Mouse (Mus musculus): ENCODE results near the gene Ppp2r5c. TPM values are rescaled to one million over a fixed set of nuclear protein-coding genes. Genes with fewer than 3 reads are reported as not detected.

Ppp2r5c gene
- polyA plus RNA-seq (2015; fragmentation: Nextera tagmentation; extraction: Ambion mirVana), result 145 and 146 TPM in 2 replicates

- WGBS, result under 1% methylated on average over 83 of the region's 86 CpGs
- H3K36me3 ChIP-seq (ENCODE audit: control insufficient read depth, insufficient read depth, low read length), result no peaks in the 10 kb centered on the region
These were observed at the start of gene Ppp2r5c for GRCm38 (mm10) chr12:110446290-110447170. Gene Ppp2r5c, plus strand, starts transcription at chr12:110447120.

DNA sequence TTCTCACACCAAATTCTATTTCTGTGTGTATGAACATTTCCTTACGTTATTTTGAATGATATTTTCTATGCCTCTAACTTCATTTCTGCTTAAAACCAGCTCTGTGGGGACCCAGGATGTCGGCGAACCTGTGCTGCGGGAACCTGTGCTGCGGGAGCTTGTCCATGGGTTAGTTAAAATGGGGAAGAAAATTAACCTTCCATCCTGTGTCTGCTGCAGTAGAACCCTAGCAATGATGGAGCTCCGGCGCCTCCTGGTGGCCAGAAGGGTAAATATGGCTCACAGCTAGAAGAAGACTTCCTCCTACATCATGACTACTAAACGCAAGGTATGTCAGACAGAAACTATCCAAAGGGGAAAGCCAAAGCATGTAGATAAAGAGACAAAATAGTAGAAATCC lies 48.6 kb upstream of the Ppp2r5c start:
- Histone ChIP-seq H3K4me1 (ENCODE audit: control insufficient read depth, insufficient read depth, low read length) (no peaks in the 10 kb centered on the region), H3K27ac (ENCODE audit: low read length) (no peak overlapping the region), H3K36me3 (ENCODE audit: control insufficient read depth, insufficient read depth, low read length) (no peaks in the 10 kb centered on the region), H3K9ac (ENCODE audit: low read length) (no peak overlapping the region), H3K9me3 (replicated peaks; ENCODE audit: control insufficient read depth, low read length) (no peaks in the 10 kb centered on the region), H3K4me2 (ENCODE audit: low read depth, low read length) (no peak overlapping the region), H3K4me3 (replicated peaks; ENCODE audit: low read length) (no peak overlapping the region), H3K27me3 (ENCODE audit: control insufficient read depth, insufficient read depth, low read length) (no peaks in the 10 kb centered on the region)
- WGBS, result 26% methylated on average over 8 of the region's 8 CpGs
- no peak for ATAC-seq (ENCODE audit: insufficient read depth, low FRiP score)

More at GRCm38 (mm10) chr12:110446290-110447170, at the start of gene Ppp2r5c:
- peak; percentile 97 for ATAC-seq (ENCODE audit: insufficient read depth, low FRiP score)
- Histone ChIP-seq H3K9ac (ENCODE audit: low read length) (peak within 1 kb of the TSS; percentile 93), H3K4me2 (ENCODE audit: low read depth, low read length) (peak within 1 kb of the TSS; percentile 93), H3K4me1 (ENCODE audit: control insufficient read depth, insufficient read depth, low read length) (peaks cover 14% of the 10 kb centered on the region), H3K27me3 (ENCODE audit: control insufficient read depth, insufficient read depth, low read length) (no peaks in the 10 kb centered on the region), H3K4me3 (replicated peaks; ENCODE audit: low read length) (peak within 1 kb of the TSS; percentile 95), H3K27ac (ENCODE audit: low read length) (peak within 1 kb of the TSS; percentile 99), H3K9me3 (replicated peaks; ENCODE audit: control insufficient read depth, low read length) (no peaks in the 10 kb centered on the region)

DNA sequence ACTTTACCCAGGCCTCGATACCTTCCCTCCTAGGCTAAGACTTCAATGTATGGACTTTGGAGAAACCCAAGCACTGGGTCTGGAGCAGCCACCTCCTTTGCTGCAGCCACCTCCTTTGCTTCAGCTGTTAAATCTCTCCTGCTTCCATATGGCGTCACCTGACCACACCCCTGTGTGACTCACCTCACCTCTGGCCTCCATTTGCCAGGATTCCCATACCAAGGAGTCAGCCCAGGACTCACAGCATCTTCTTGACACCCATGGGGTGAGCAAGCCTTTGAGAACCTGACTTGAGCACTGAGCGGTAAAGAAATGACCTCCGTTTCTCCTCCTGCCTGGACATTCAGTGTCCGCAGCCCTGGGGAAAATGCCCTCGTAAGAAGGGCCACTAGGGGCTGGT lies 47.8 kb upstream of the Ppp2r5c start:
- H3K27me3 ChIP-seq (ENCODE audit: control insufficient read depth, insufficient read depth, low read length), result no peaks in the 10 kb centered on the region
- no peaks in the 10 kb centered on the region for H3K4me1 ChIP-seq (ENCODE audit: control insufficient read depth, insufficient read depth, low read length)
- no peak for ATAC-seq (ENCODE audit: insufficient read depth, low FRiP score)
- WGBS, result 81% methylated on average over 6 of the region's 6 CpGs
- no peaks in the 10 kb centered on the region for H3K36me3 ChIP-seq (ENCODE audit: control insufficient read depth, insufficient read depth, low read length)
- no peak overlapping the region for H3K4me2 ChIP-seq (ENCODE audit: low read depth, low read length)
- no peaks in the 10 kb centered on the region for H3K9me3 ChIP-seq (replicated peaks; ENCODE audit: control insufficient read depth, low read length)
- H3K27ac ChIP-seq (ENCODE audit: low read length), result no peak overlapping the region
- no peak overlapping the region for H3K4me3 ChIP-seq (replicated peaks; ENCODE audit: low read length)
- no peak overlapping the region for H3K9ac ChIP-seq (ENCODE audit: low read length)

DNA sequence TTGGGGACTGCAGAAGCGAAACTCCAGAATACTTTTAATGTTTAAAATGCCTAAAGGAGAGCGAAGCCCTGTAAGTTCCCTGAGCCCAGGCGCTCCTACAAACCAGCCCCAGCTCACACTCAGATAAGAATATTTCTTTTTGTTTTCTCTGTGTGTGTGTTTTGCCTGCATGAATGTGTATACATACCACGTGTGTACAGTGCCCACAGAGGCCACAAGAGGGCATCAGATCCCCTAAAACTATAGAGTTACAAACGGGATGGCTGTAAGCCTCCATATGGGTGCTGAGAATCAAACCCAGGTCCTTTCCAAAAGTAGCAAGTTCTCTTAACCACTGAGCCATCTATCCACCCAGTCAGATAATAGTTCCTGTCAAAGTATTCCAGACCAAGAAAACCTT lies 46.0 kb upstream of the Ppp2r5c start:
- no peak for ATAC-seq (ENCODE audit: insufficient read depth, low FRiP score)
- H3K4me1 ChIP-seq (ENCODE audit: control insufficient read depth, insufficient read depth, low read length), result no peaks in the 10 kb centered on the region
- 81% methylated on average over 5 of the region's 5 CpGs for WGBS
- no peak overlapping the region for H3K9ac ChIP-seq (ENCODE audit: low read length)
- H3K4me3 ChIP-seq (replicated peaks; ENCODE audit: low read length), result no peak overlapping the region
- no peak overlapping the region for H3K4me2 ChIP-seq (ENCODE audit: low read depth, low read length)
- H3K9me3 ChIP-seq (replicated peaks; ENCODE audit: control insufficient read depth, low read length), result no peaks in the 10 kb centered on the region
- no peaks in the 10 kb centered on the region for H3K36me3 ChIP-seq (ENCODE audit: control insufficient read depth, insufficient read depth, low read length)
- H3K27ac ChIP-seq (ENCODE audit: low read length), result no peak overlapping the region
- H3K27me3 ChIP-seq (ENCODE audit: control insufficient read depth, insufficient read depth, low read length), result no peaks in the 10 kb centered on the region

- Histone ChIP-seq H3K27ac (ENCODE audit: low read length) (no peak overlapping the region), H3K4me2 (ENCODE audit: low read depth, low read length) (no peak overlapping the region), H3K9ac (ENCODE audit: low read length) (no peak overlapping the region), H3K27me3 (ENCODE audit: control insufficient read depth, insufficient read depth, low read length) (no peaks in the 10 kb centered on the region), H3K9me3 (replicated peaks; ENCODE audit: control insufficient read depth, low read length) (no peaks in the 10 kb centered on the region), H3K36me3 (ENCODE audit: control insufficient read depth, insufficient read depth, low read length) (no peaks in the 10 kb centered on the region), H3K4me3 (replicated peaks; ENCODE audit: low read length) (no peak overlapping the region), H3K4me1 (ENCODE audit: control insufficient read depth, insufficient read depth, low read length) (no peaks in the 10 kb centered on the region)
- ATAC-seq (ENCODE audit: insufficient read depth, low FRiP score), result no peak
- WGBS, result 84% methylated on average over 4 of the region's 4 CpGs
These were observed 45.0 kb upstream of the Ppp2r5c start for GRCm38 (mm10) chr12:110401871-110402270.

DNA sequence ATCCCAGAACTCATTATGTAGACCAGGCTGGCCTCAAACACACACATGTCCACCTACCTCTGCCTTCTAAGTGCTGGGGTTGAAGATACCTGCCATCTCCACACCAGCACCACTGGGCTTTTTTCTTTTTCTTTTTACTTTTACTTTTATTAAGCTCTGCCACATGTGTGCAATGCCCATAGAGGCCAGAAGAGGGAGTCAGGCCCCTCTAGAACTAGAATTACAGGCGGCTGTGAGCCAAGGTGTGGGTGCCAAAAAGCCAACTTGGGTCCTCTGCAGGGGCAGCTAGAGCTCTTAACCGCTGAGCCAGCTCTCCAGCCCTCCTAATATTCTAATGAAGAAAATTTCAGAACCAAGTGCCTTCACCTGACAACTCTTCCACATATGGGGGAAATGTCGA lies 30.7 kb upstream of the Ppp2r5c start:
- no peak for ATAC-seq (ENCODE audit: insufficient read depth, low FRiP score)
- 45% methylated on average over 3 of the region's 3 CpGs for WGBS
- Histone ChIP-seq H3K4me2 (ENCODE audit: low read depth, low read length) (no peak overlapping the region), H3K27me3 (ENCODE audit: control insufficient read depth, insufficient read depth, low read length) (no peaks in the 10 kb centered on the region), H3K4me3 (replicated peaks; ENCODE audit: low read length) (no peak overlapping the region), H3K9me3 (replicated peaks; ENCODE audit: control insufficient read depth, low read length) (no peaks in the 10 kb centered on the region), H3K36me3 (ENCODE audit: control insufficient read depth, insufficient read depth, low read length) (no peaks in the 10 kb centered on the region), H3K4me1 (ENCODE audit: control insufficient read depth, insufficient read depth, low read length) (no peaks in the 10 kb centered on the region), H3K27ac (ENCODE audit: low read length) (no peak overlapping the region), H3K9ac (ENCODE audit: low read length) (no peak overlapping the region)

DNA sequence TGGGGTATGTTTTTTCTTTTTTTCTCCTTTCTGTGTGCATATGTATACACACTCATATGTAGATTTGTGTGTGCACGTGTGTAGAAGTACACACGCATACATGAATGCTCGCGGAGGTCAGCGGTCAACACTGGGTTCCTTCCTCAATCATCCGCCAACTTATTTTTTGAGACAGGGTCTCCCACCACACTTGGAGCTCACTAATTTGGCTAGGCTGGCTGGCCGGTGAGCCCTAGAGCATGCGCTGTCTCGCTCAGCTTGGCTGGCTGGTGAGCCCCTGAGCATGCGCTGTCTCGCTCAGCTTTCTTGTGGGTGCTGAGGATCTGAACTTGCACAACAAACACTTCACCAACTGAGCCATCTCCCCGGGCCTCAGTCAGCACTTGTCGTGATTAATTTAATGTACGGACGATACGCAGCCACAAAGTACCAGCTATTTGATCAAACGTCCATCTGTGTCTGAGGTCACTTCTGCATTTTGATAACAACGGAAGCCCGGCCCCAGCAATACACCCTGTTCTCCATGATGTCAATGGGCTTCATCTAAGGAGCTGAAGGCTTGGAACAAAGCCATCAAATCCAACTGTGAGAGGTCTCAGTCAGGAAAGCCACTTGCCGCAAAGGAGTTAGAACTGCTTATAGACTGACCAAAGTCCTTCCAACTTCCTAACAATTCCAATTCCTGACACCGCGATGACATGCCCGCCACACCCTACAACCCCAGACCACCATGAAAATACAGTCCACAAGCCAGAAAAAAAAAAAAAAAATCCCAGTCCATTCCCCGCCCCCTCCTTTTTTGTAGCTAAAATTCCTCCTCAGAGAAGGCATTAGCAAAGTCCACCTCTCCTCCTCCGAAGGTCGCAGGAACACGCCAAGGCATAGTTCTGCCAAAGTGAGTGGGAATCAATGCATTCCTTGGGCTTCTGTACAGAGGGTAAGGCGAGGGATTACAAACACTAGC lies 29.6 kb upstream of the Ppp2r5c start:
- H3K9me3 ChIP-seq (replicated peaks; ENCODE audit: control insufficient read depth, low read length), result no peaks in the 10 kb centered on the region
- ATAC-seq (ENCODE audit: insufficient read depth, low FRiP score), result peak; percentile 16; the same call in 1 of the 2 replicates
- WGBS, result 44% methylated on average over 28 of the region's 28 CpGs
- H3K27ac ChIP-seq (ENCODE audit: low read length), result no peak overlapping the region
- peak overlapping the region; percentile 8; the same call in 1 of the 2 replicates for H3K4me3 ChIP-seq (replicated peaks; ENCODE audit: low read length)
- H3K27me3 ChIP-seq (ENCODE audit: control insufficient read depth, insufficient read depth, low read length), result no peaks in the 10 kb centered on the region
- peak overlapping the region; percentile 34 for H3K4me2 ChIP-seq (ENCODE audit: low read depth, low read length)
- H3K9ac ChIP-seq (ENCODE audit: low read length), result no peak overlapping the region; the same call in 1 of the 2 replicates
- H3K4me1 ChIP-seq (ENCODE audit: control insufficient read depth, insufficient read depth, low read length), result no peaks in the 10 kb centered on the region
- no peaks in the 10 kb centered on the region for H3K36me3 ChIP-seq (ENCODE audit: control insufficient read depth, insufficient read depth, low read length)

DNA sequence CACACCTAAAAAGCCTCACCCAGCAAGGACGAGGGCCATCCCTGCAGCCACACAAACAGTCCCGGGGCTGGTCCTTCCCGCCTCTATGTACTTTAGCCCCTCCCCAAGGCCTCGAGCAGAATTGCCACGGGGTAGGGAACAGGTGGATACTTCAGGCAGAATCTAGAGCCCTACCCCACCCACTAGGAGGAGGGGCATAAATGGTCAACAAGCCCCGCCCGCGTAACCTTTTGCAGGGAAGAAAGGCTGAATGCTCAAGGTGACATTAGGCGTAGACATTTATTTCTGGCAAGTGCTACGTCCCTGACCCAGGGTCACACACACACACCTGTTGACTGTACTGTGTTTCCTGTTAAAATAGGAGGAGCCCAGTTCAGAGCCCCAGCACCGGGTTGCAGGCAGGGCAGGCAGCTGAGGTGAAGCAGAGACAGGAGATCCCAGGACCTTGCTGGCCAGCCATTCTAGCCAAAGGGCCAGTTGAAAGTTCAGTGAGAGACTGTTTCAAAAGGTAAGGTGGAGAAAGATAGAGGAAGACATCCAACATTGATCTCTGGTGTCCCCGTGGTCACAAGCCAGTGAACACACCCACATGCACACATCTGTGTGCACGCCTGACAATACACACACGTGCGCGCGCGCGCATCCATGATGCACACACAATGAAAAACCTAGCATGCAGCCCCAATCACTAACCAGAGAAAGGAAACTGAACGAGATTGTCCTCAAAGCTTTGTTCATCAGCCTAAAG lies 28.8 kb upstream of the Ppp2r5c start:
- Histone ChIP-seq H3K4me3 (replicated peaks; ENCODE audit: low read length) (no peak overlapping the region), H3K9me3 (replicated peaks; ENCODE audit: control insufficient read depth, low read length) (no peaks in the 10 kb centered on the region), H3K4me1 (ENCODE audit: control insufficient read depth, insufficient read depth, low read length) (no peaks in the 10 kb centered on the region), H3K9ac (ENCODE audit: low read length) (no peak overlapping the region; the same call in 1 of the 2 replicates), H3K36me3 (ENCODE audit: control insufficient read depth, insufficient read depth, low read length) (no peaks in the 10 kb centered on the region), H3K27me3 (ENCODE audit: control insufficient read depth, insufficient read depth, low read length) (no peaks in the 10 kb centered on the region), H3K4me2 (ENCODE audit: low read depth, low read length) (peak overlapping the region; percentile 34; the same call in 1 of the 2 replicates), H3K27ac (ENCODE audit: low read length) (peak overlapping the region; percentile 46)
- peak; percentile 84 for ATAC-seq (ENCODE audit: insufficient read depth, low FRiP score)
- WGBS, result 43% methylated on average over 20 of the region's 20 CpGs
